Mouse (Mus musculus) kidney, adult 2 months (tissue): ENCODE measurements at regions not wholly inside any gene's neighbourhood (a gene's known extent, or its start where the extent isn't known, plus 50 kb on each side); places are given as distances from the start of the nearest gene placed in this dataset.

ENCODE experiments used
- CTCF ChIP-seq: fragments of 200-500 bp; conservative IDR thresholded peaks from 2 replicates; pipeline ENCODE4 v1.5.1; 2011; ENCODE audit warnings: low read depth, mild to moderate bottlenecking, control low read depth, low read length, moderate library complexity, mixed read lengths; ENCODE audit not compliant: insufficient read depth, insufficient read length
- POLR2A ChIP-seq: fragments of 200-500 bp; IDR thresholded peaks from one replicate; pipeline ENCODE4 v1.6.1; 2011; ENCODE audit warnings: low read depth, low read length, control low read depth

- TF ChIP-seq CTCF = no peak
- no peak for TF ChIP-seq POLR2A
Observed at GRCm38 (mm10) chr16:44656181-44656580, 67.9 kb upstream of the Nepro start.
